Comparison of ENCODE assay signal across 9 mouse cellular contexts in the genomic region with DNA sequence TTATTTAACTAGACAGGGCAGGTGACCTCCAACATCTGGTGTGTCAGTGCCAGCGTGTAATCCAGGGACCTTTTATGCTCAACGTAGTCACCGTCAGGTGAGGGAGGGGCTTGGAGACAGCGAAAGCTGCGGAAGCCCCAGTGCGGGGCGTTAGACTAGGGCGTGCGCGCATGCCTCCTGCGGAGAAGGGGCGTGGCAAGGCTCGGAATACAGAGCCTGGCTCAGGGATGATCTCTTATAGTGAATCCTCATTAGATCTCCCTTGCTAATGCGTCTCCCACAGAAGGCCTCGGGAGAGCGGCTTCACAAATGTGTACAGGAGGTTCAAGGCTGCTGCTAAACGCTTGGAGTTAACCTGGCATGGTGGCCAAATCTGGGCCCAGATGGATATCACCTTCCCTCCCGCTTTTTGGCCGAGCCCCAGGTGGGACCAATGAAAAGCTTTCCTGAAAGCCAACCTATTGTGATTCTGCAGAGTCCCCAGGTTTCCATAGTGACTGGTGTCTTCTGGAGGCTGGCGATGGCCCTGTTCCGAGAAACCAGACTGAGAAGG. TPM values are rescaled to one million over a fixed set of nuclear protein-coding genes. Genes with fewer than 3 reads are reported as not detected.
DNase-seq lines count a peak whose midpoint lies in the region; ATAC-seq and TF ChIP-seq lines count a peak whose summit lies in the region.
"Had no signal": no experiment of that assay in that cellular context is flagged by ENCODE, and none has a peak within 500 bp of the region (broad histone marks: within the 10 kb centered on the region; RNA-seq: fewer than 3 reads in every experiment).

No protein-coding gene starts in this region.

- peak; percentile 86 for ATAC-seq in kidney, embryonic 15.5 days (replicated peaks; ENCODE audit: low FRiP score)
- ATAC-seq in hindbrain, embryonic 11.5 days (ENCODE audit: low FRiP score) = peak; percentile 49; the same call in 1 of the 2 replicates
- peak; percentile 94 for ATAC-seq in midbrain, postnatal 0 days (ENCODE audit: low FRiP score)

- H3K4me3 ChIP-seq in kidney, embryonic 15.5 days (replicated peaks) = peak overlapping the region; percentile 54
- H3K4me3 ChIP-seq in cortical plate, adult 2 months (ENCODE audit: insufficient read depth, low read length) = peak overlapping the region; percentile 19
- H3K4me3 ChIP-seq in hindbrain, embryonic 11.5 days (ENCODE audit: low read depth, low read length) = peak overlapping the region; percentile 33
- peak overlapping the region; percentile 8; the same call in 1 of the 2 replicates for H3K4me3 ChIP-seq in midbrain, postnatal 0 days (ENCODE audit: low read depth, low read length)

- intact Hi-C loops in left cerebral cortex, postnatal 4 days (cut with DNase I) = no loop called here

- H3K4me2 ChIP-seq in kidney, embryonic 15.5 days = peak overlapping the region; percentile 85
- peak overlapping the region; percentile 58 for H3K4me2 ChIP-seq in hindbrain, embryonic 11.5 days (replicated peaks; ENCODE audit: low read depth, low read length)
- peak overlapping the region; percentile 40 for H3K4me2 ChIP-seq in midbrain, postnatal 0 days (ENCODE audit: low read depth, low read length, poor library complexity, severe bottlenecking)

- no peak for DNase-seq in kidney, adult 11 months
- peak; percentile 65 for DNase-seq in hindbrain, embryonic 11.5 days (ENCODE audit: low spot score)
- DNase-seq in left cerebral cortex, postnatal 4 days = peak; percentile 34
- DNase-seq in midbrain, postnatal 0 days (ENCODE audit: low spot score) = peak; percentile 88
- no peak for DNase-seq in c-Kit-positive CD71-positive TER-119-positive erythroid progenitor cells, embryonic 14.5 days (ENCODE audit: low spot score)
- DNase-seq in cerebellum, adult 8-10 months = no peak

- WGBS in kidney, embryonic 15.5 days = 7% methylated on average over 21 of the region's 21 CpGs
- 4% methylated on average over 21 of the region's 21 CpGs for WGBS in hindbrain, embryonic 11.5 days
- 1% methylated on average over 21 of the region's 21 CpGs for WGBS in midbrain, postnatal 0 days

- no peaks in the 10 kb centered on the region for H3K9me3 ChIP-seq in kidney, embryonic 15.5 days (replicated peaks)
- H3K9me3 ChIP-seq in hindbrain, embryonic 11.5 days (ENCODE audit: control insufficient read depth, low read length) = no peaks in the 10 kb centered on the region
- no peaks in the 10 kb centered on the region for H3K9me3 ChIP-seq in midbrain, postnatal 0 days (ENCODE audit: low read length)

- 0 out of 2 replicates have a peak, but pooled peaks cover 7% of the 10 kb centered on the region for H3K27me3 ChIP-seq in kidney, embryonic 15.5 days
- H3K27me3 ChIP-seq in hindbrain, embryonic 11.5 days (ENCODE audit: control insufficient read depth, insufficient read depth, low read length) = peaks cover 2% of the 10 kb centered on the region
- no peaks in the 10 kb centered on the region for H3K27me3 ChIP-seq in midbrain, postnatal 0 days (ENCODE audit: insufficient read depth, low read length)

- no peak for TF ChIP-seq POLR2A in cortical plate, adult 2 months (IDR thresholded peaks at IDR 0.05; ENCODE audit: extremely low read depth, insufficient read depth, low read length)

- TF ChIP-seq CTCF in cortical plate, adult 2 months (IDR thresholded peaks at IDR 0.05; ENCODE audit: extremely low read depth, insufficient read depth, low read length) = no peak
- TF ChIP-seq CTCF in midbrain, postnatal 0 days (IDR thresholded peaks at IDR 0.05) = no peak

- H3K36me3 ChIP-seq in kidney, embryonic 15.5 days = no peaks in the 10 kb centered on the region
- no peaks in the 10 kb centered on the region for H3K36me3 ChIP-seq in hindbrain, embryonic 11.5 days (ENCODE audit: control insufficient read depth, insufficient read depth, low read length)
- H3K36me3 ChIP-seq in midbrain, postnatal 0 days (ENCODE audit: insufficient read depth, low read length) = no peaks in the 10 kb centered on the region

- H3K27ac ChIP-seq in kidney, embryonic 15.5 days = no peak overlapping the region
- H3K27ac ChIP-seq in cortical plate, adult 2 months (ENCODE audit: insufficient read depth, low read length) = no peak overlapping the region
- no peak overlapping the region for H3K27ac ChIP-seq in hindbrain, embryonic 11.5 days (ENCODE audit: low read depth, low read length)
- peak overlapping the region; percentile 75 for H3K27ac ChIP-seq in midbrain, postnatal 0 days (ENCODE audit: low read depth, low read length)

- peak overlapping the region; percentile 32 for H3K9ac ChIP-seq in kidney, embryonic 15.5 days
- peak overlapping the region; percentile 45 for H3K9ac ChIP-seq in hindbrain, embryonic 11.5 days (ENCODE audit: low read depth, low read length)
- H3K9ac ChIP-seq in midbrain, postnatal 0 days (replicated peaks; ENCODE audit: low read length, poor library complexity, severe bottlenecking) = peak overlapping the region; percentile 20

- peaks cover 11% of the 10 kb centered on the region for H3K4me1 ChIP-seq in kidney, embryonic 15.5 days
- peaks cover 3% of the 10 kb centered on the region for H3K4me1 ChIP-seq in cortical plate, adult 2 months (ENCODE audit: control insufficient read depth, insufficient read depth, low read length)
- no peaks in the 10 kb centered on the region for H3K4me1 ChIP-seq in hindbrain, embryonic 11.5 days (replicated peaks; ENCODE audit: control insufficient read depth, insufficient read depth, low read length)
- no peaks in the 10 kb centered on the region for H3K4me1 ChIP-seq in midbrain, postnatal 0 days (ENCODE audit: insufficient read depth, low read length)

RNA-seq across cellular contexts. Expression of a gene that starts 39.3 kb away (rescaled TPM):
- polyA plus RNA-seq in kidney, embryonic 15.5 days (2015; fragmentation: Nextera tagmentation; extraction: Ambion mirVana) = 79.2 and 82.2 TPM in 2 replicates
- 29.3 and 30.0 TPM in 2 replicates for polyA plus RNA-seq in cortical plate, adult 2 months (2012; rRNA removed)
- polyA plus RNA-seq in hindbrain, embryonic 11.5 days (2014; fragmentation: Nextera tagmentation; extraction: Ambion mirVana) = 64.6 and 67.6 TPM in 2 replicates
- 10 to 100 TPM; 24.4 to 24.5 TPM for total RNA-seq in left cerebral cortex, postnatal 4 days (2021)
- total RNA-seq in midbrain, postnatal 0 days (2014; rRNA removed) = 19.4 and 24.1 TPM in 2 replicates
- polyA plus RNA-seq in midbrain, postnatal 0 days (2015; fragmentation: Nextera tagmentation; extraction: Ambion mirVana) = 41.2 and 42.0 TPM in 2 replicates

RNA-seq across cellular contexts. Expression of a gene that starts 56.9 kb away (rescaled TPM):
- 0.23 TPM in 1 of 2 replicates, not detected in the other for polyA plus RNA-seq in kidney, embryonic 15.5 days (2015; fragmentation: Nextera tagmentation; extraction: Ambion mirVana)
- polyA plus RNA-seq in cortical plate, adult 2 months (2012; rRNA removed) = 0.10 and 0.11 TPM in 2 replicates
- not detected in 2 replicates for polyA plus RNA-seq in hindbrain, embryonic 11.5 days (2014; fragmentation: Nextera tagmentation; extraction: Ambion mirVana)
- total RNA-seq in left cerebral cortex, postnatal 4 days (2021) = not detected
- 0.14 and 0.16 TPM in 2 replicates for total RNA-seq in midbrain, postnatal 0 days (2014; rRNA removed)
- polyA plus RNA-seq in midbrain, postnatal 0 days (2015; fragmentation: Nextera tagmentation; extraction: Ambion mirVana) = 0.15 and 0.16 TPM in 2 replicates
- total RNA-seq: neutrophil, adult 5-6 weeks had no signal

Comparison
In these comparisons a context has a peak if more than half of its experiments do, and no peak if none do; other contexts are left out.
1. DNase-seq: peak in hindbrain, embryonic 11.5 days (single experiment), left cerebral cortex, postnatal 4 days (single experiment) and midbrain, postnatal 0 days (single experiment); none in kidney, adult 11 months (single experiment), c-Kit-positive CD71-positive TER-119-positive erythroid progenitor cells, embryonic 14.5 days (single experiment) and cerebellum, adult 8-10 months (single experiment).
2. Peak in every context shown above with its lines, with median percentiles within 50 percentile points of each other: ATAC-seq, H3K4me2 ChIP-seq, H3K4me3 ChIP-seq and H3K9ac ChIP-seq.